Mouse (Mus musculus) retina, postnatal 1 day (tissue): ENCODE measurements at regions not wholly inside any gene's neighbourhood (a gene's known extent, or its start where the extent isn't known, plus 50 kb on each side); places are given as distances from the start of the nearest gene placed in this dataset.

ENCODE experiments used
- DNase-seq: peaks from one replicate; pipeline ENCODE4 v3.0.0-alpha.2; 2012

DNA sequence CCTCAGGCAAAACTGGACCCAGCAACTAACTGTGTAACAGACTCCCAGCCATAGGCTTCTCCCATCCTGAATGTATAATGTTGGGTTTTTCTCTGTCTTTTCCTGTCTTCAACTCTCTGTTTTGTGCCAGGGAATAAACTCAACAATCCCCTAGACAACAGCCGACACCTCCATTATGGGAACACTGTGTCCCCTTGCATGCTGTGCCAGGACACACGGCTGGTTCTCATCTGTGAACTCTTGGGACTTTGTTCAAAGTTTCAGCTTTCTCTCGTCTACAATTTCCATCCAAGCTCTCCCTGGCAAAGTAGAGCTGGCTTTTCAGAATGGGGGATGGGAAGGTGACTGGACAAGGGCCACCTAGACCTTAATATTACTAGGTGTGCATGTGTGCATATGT is 56.1 kb upstream of the Kcng1 start:
- no peak for DNase-seq

DNA sequence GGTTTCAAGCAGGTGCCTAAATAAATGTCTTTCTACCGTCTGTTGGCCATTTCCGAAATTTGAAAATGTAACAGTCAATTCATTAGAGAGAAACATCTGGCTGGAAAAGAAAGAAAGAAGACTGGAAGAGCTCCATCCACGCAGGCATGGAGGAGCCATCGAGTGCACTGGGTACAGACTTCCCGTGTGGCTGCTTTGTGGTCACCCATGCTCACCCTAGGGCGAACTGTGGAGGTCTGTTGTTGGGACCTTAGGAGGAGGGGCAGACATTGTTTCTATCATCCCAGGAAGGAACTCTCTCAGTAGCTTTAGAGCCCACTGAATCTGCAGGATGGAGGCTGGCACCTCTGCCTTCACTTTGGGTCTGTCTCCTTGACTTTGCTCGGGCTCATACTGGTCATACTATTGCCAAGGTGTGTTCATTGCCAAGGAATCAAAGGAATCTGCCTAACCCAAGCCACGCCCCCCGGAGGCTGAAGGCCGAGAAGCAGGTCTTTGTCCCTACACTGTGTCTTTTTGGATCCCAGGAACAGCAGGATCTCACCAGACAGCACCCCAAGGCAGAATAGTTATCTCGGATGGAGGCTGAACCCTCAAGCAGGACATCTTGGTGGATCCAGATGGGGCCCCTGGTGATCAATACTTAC is 54.3 kb upstream of the Kcng1 start:
- no peak for DNase-seq

DNA sequence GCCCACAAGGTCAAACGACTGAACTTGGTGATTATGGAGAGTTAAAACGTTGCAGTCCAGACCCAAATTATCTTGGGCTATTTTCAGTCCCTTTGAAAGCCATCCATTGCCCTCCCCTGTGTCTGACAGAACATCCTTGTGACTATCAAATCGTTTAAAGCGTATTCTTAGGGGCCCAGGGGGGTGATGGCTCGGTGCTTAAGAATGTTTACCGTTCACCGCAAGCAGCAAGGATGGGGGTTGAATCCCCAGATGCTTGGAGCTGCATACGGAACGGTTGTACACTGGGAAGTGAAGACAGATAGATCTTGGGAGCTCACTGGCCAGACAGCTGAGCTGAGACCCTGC is 52.7 kb upstream of the Kcng1 start:
- no peak for DNase-seq

DNA sequence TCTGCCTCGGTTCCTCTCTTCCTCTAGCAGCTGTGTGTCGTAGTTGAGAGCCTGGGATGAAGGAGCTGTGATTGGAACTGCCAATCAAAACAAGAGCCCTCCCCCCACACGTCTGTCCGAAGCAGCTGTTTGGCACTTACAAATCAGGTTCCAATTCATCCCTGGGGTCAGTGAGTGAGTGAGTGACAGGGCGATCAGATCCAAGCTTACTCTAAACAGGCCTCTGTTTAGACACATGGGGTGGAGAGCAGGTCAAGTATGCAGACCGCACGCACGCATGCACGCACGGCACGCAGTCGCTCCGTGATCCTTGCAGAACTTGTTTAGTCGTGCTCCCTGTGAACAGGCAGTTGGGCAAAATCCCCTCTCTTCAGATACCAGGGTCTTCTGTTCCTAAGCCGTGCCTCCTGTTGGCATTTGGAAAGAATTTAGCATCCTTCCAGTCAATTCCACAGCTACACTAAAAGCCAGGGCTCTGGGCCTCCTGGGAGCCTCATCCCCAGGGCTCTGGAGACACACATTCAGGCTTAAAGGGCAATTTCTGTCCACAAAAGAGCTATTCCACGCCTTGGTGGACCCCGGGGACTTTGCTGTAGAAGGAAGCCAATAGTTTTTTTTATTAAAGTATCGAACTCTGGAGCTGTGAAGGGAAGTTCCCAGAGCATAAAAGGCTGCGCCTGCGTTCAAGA is 52.2 kb upstream of the Kcng1 start:
- DNase-seq: no peak

DNA sequence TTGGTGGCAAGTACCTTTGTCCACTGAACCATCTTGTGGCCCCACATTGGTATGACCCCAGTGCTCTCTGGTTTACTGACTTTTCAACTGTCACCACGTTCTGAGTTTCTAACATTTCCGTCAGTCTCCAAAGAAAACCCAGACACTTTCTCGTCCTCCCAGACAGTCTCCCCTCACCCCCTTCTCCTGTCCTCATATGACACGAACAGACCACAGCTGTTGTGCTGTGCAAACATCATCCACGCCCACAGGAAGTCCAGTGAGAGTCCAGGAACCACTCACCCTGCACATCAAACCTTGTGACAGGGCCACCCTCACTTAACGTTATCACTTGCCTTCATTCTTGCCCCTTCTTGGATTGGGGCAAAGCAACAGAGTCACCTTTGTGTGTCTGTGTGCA is 51.4 kb upstream of the Kcng1 start:
- DNase-seq: no peak
